Mouse (Mus musculus): ENCODE results near the gene Pacrg. TPM values are rescaled to one million over a fixed set of nuclear protein-coding genes. Genes with fewer than 3 reads are reported as not detected.

The Pacrg gene
- polyA plus RNA-seq, 1 experiment from 2014 or later, result 1.2 TPM

GRCm38 (mm10) chr17:10661294-10661693 lies 178.8 kb downstream of the Pacrg start:
- Histone ChIP-seq H3K27me3 (no peaks in the 10 kb centered on the region), H3K9me3 (no peaks in the 10 kb centered on the region), H3K4me3 (replicated peaks) (no peak overlapping the region), H3K36me3 (no peaks in the 10 kb centered on the region), H3K4me1 (replicated peaks) (no peaks in the 10 kb centered on the region), H3K9ac (replicated peaks) (no peak overlapping the region), H3K27ac (no peak overlapping the region), H3K4me2 (no peak overlapping the region)
- no peak for ATAC-seq (ENCODE audit: insufficient number of reproducible peaks, insufficient read depth, low FRiP score, low TSS enrichment, low read depth)
- 83% methylated on average over 4 of the region's 4 CpGs for WGBS

GRCm38 (mm10) chr17:10643604-10644003 lies 196.5 kb downstream of the Pacrg start:
- no peak for ATAC-seq (ENCODE audit: insufficient number of reproducible peaks, insufficient read depth, low FRiP score, low TSS enrichment, low read depth)
- Histone ChIP-seq H3K9me3 (no peaks in the 10 kb centered on the region), H3K27me3 (no peaks in the 10 kb centered on the region), H3K4me2 (no peak overlapping the region), H3K36me3 (no peaks in the 10 kb centered on the region), H3K4me1 (replicated peaks) (no peaks in the 10 kb centered on the region), H3K9ac (replicated peaks) (no peak overlapping the region), H3K27ac (no peak overlapping the region), H3K4me3 (replicated peaks) (no peak overlapping the region)
- WGBS, result 81% methylated on average over 7 of the region's 7 CpGs

- Histone ChIP-seq H3K4me3 (replicated peaks) (no peak overlapping the region), H3K4me2 (no peak overlapping the region), H3K4me1 (replicated peaks) (no peaks in the 10 kb centered on the region), H3K9me3 (no peaks in the 10 kb centered on the region), H3K27me3 (no peaks in the 10 kb centered on the region), H3K9ac (replicated peaks) (no peak overlapping the region), H3K36me3 (no peaks in the 10 kb centered on the region), H3K27ac (no peak overlapping the region)
- WGBS, result 64% methylated on average over 1 of the region's 1 CpGs
- no peak for ATAC-seq (ENCODE audit: insufficient number of reproducible peaks, insufficient read depth, low FRiP score, low TSS enrichment, low read depth)
Observed at GRCm38 (mm10) chr17:10639816-10640215, 200.3 kb downstream of the Pacrg start.

- H3K9ac ChIP-seq (replicated peaks), result no peak overlapping the region
- H3K4me1 ChIP-seq (replicated peaks), result peaks cover under 1% of the 10 kb centered on the region; the same call in 1 of the 2 replicates
- H3K9me3 ChIP-seq, result no peaks in the 10 kb centered on the region
- H3K4me3 ChIP-seq (replicated peaks), result no peak overlapping the region
- no peak for ATAC-seq (ENCODE audit: insufficient number of reproducible peaks, insufficient read depth, low FRiP score, low TSS enrichment, low read depth)
- H3K4me2 ChIP-seq, result no peak overlapping the region
- no peaks in the 10 kb centered on the region for H3K36me3 ChIP-seq
- H3K27me3 ChIP-seq, result no peaks in the 10 kb centered on the region
- 75% methylated on average over 8 of the region's 8 CpGs for WGBS
- no peak overlapping the region for H3K27ac ChIP-seq
Observed at GRCm38 (mm10) chr17:10635955-10636470, 204.1 kb downstream of the Pacrg start.

- Histone ChIP-seq H3K36me3 (no peaks in the 10 kb centered on the region), H3K4me1 (replicated peaks) (peaks cover 6% of the 10 kb centered on the region), H3K4me3 (replicated peaks) (no peak overlapping the region), H3K9me3 (no peaks in the 10 kb centered on the region), H3K27me3 (no peaks in the 10 kb centered on the region), H3K4me2 (no peak overlapping the region), H3K9ac (replicated peaks) (no peak overlapping the region), H3K27ac (no peak overlapping the region)
- WGBS, result 91% methylated on average over 11 of the region's 11 CpGs
- ATAC-seq (ENCODE audit: insufficient number of reproducible peaks, insufficient read depth, low FRiP score, low TSS enrichment, low read depth), result no peak
Observed at GRCm38 (mm10) chr17:10635470-10635869, 204.6 kb downstream of the Pacrg start.

- Histone ChIP-seq H3K27ac (no peak overlapping the region), H3K9me3 (no peaks in the 10 kb centered on the region), H3K36me3 (no peaks in the 10 kb centered on the region), H3K9ac (replicated peaks) (no peak overlapping the region), H3K4me1 (replicated peaks) (peaks cover 9% of the 10 kb centered on the region), H3K4me2 (no peak overlapping the region), H3K4me3 (replicated peaks) (no peak overlapping the region), H3K27me3 (no peaks in the 10 kb centered on the region)
- WGBS, result 91% methylated on average over 6 of the region's 6 CpGs
- ATAC-seq (ENCODE audit: insufficient number of reproducible peaks, insufficient read depth, low FRiP score, low TSS enrichment, low read depth), result no peak
Observed at GRCm38 (mm10) chr17:10635046-10635445, 205.1 kb downstream of the Pacrg start.

GRCm38 (mm10) chr17:10633769-10634168 lies 206.3 kb downstream of the Pacrg start:
- Histone ChIP-seq H3K4me1 (replicated peaks) (peaks cover 9% of the 10 kb centered on the region), H3K27ac (no peak overlapping the region), H3K4me3 (replicated peaks) (no peak overlapping the region), H3K36me3 (no peaks in the 10 kb centered on the region), H3K27me3 (no peaks in the 10 kb centered on the region), H3K4me2 (no peak overlapping the region), H3K9ac (replicated peaks) (no peak overlapping the region), H3K9me3 (no peaks in the 10 kb centered on the region)
- ATAC-seq (ENCODE audit: insufficient number of reproducible peaks, insufficient read depth, low FRiP score, low TSS enrichment, low read depth), result no peak
- WGBS, result 88% methylated on average over 7 of the region's 7 CpGs

- WGBS, result 74% methylated on average over 4 of the region's 4 CpGs
Observed at GRCm38 (mm10) chr17:10628240-10628639, 211.9 kb downstream of the Pacrg start.

GRCm38 (mm10) chr17:10627476-10627875 lies 212.6 kb downstream of the Pacrg start:
- Histone ChIP-seq H3K9ac (replicated peaks) (no peak overlapping the region), H3K9me3 (no peaks in the 10 kb centered on the region), H3K36me3 (no peaks in the 10 kb centered on the region), H3K27ac (no peak overlapping the region), H3K27me3 (no peaks in the 10 kb centered on the region), H3K4me3 (replicated peaks) (no peak overlapping the region), H3K4me2 (no peak overlapping the region), H3K4me1 (replicated peaks) (peaks cover 12% of the 10 kb centered on the region)
- 56% methylated on average over 2 of the region's 2 CpGs for WGBS
- no peak for ATAC-seq (ENCODE audit: insufficient number of reproducible peaks, insufficient read depth, low FRiP score, low TSS enrichment, low read depth)

More at GRCm38 (mm10) chr17:10628240-10628639, 211.9 kb downstream of the Pacrg start:
- H3K9me3 ChIP-seq, result no peaks in the 10 kb centered on the region
- H3K36me3 ChIP-seq, result no peaks in the 10 kb centered on the region
- no peak for ATAC-seq (ENCODE audit: insufficient number of reproducible peaks, insufficient read depth, low FRiP score, low TSS enrichment, low read depth)
- H3K4me2 ChIP-seq, result no peak overlapping the region
- no peak overlapping the region for H3K4me3 ChIP-seq (replicated peaks)
- no peak overlapping the region for H3K9ac ChIP-seq (replicated peaks)
- peaks cover 12% of the 10 kb centered on the region for H3K4me1 ChIP-seq (replicated peaks)
- no peak overlapping the region for H3K27ac ChIP-seq
- no peaks in the 10 kb centered on the region for H3K27me3 ChIP-seq

GRCm38 (mm10) chr17:10626299-10627095 lies 213.6 kb downstream of the Pacrg start:
- 71% methylated on average over 13 of the region's 13 CpGs for WGBS
- no peaks in the 10 kb centered on the region for H3K9me3 ChIP-seq
- H3K4me3 ChIP-seq (replicated peaks), result no peak overlapping the region
- no peak overlapping the region for H3K9ac ChIP-seq (replicated peaks)
- no peak for ATAC-seq (ENCODE audit: insufficient number of reproducible peaks, insufficient read depth, low FRiP score, low TSS enrichment, low read depth)
- no peak overlapping the region for H3K4me2 ChIP-seq
- no peak overlapping the region for H3K27ac ChIP-seq
- H3K36me3 ChIP-seq, result no peaks in the 10 kb centered on the region
- H3K27me3 ChIP-seq, result no peaks in the 10 kb centered on the region
- peaks cover 12% of the 10 kb centered on the region for H3K4me1 ChIP-seq (replicated peaks)

GRCm38 (mm10) chr17:10624699-10625424 lies 215.2 kb downstream of the Pacrg start:
- ATAC-seq (ENCODE audit: insufficient number of reproducible peaks, insufficient read depth, low FRiP score, low TSS enrichment, low read depth), result no peak
- Histone ChIP-seq H3K9me3 (no peaks in the 10 kb centered on the region), H3K27me3 (no peaks in the 10 kb centered on the region), H3K27ac (no peak overlapping the region), H3K9ac (replicated peaks) (no peak overlapping the region), H3K4me2 (no peak overlapping the region), H3K4me3 (replicated peaks) (no peak overlapping the region), H3K36me3 (no peaks in the 10 kb centered on the region), H3K4me1 (replicated peaks) (0 out of 2 replicates have a peak, but pooled peaks cover 3% of the 10 kb centered on the region)
- WGBS, result 93% methylated on average over 6 of the region's 6 CpGs
